Mouse (Mus musculus): Measurements from ENCODE around the gene Abcf1. TPM values are rescaled to one million over a fixed set of nuclear protein-coding genes. Genes with fewer than 3 reads are reported as not detected.

Gene Abcf1
- polyA plus RNA-seq, 1 experiment from 2014 or later: 90.2 TPM

DNA sequence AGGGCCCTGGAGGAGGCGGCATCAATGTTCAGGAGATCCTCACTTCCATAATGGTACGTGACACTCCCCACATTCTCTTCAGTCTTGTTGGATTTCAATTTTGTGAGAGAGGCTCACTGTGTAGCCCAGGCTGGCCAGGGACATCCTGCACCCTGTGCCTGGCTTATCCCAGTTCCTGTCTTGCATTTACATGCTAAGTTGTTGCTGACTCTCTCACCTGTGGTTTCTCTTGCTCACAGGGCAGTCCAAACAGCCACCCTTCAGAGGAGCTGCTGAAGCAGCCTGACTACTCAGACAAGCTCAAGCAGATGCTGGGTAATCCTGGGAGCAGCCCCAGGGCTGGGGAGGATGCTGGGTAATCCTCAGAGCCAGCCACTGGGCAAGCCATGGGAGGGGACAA is 40.0 kb downstream of the Abcf1 start:
- Histone ChIP-seq H3K4me2 (no peak overlapping the region), H3K9ac (no peak overlapping the region), H3K36me3 (peaks cover 81% of the 10 kb centered on the region), H3K27ac (0 out of 2 replicates have a peak overlapping the region, but pooled peaks have one; percentile 8), H3K4me3 (no peak overlapping the region), H3K9me3 (replicated peaks) (no peaks in the 10 kb centered on the region), H3K4me1 (peaks cover 46% of the 10 kb centered on the region), H3K27me3 (replicated peaks) (no peaks in the 10 kb centered on the region)
- ATAC-seq: no peak
- WGBS (ENCODE audit: insufficient replicate concordance): 96% methylated on average over 2 of the region's 2 CpGs

DNA sequence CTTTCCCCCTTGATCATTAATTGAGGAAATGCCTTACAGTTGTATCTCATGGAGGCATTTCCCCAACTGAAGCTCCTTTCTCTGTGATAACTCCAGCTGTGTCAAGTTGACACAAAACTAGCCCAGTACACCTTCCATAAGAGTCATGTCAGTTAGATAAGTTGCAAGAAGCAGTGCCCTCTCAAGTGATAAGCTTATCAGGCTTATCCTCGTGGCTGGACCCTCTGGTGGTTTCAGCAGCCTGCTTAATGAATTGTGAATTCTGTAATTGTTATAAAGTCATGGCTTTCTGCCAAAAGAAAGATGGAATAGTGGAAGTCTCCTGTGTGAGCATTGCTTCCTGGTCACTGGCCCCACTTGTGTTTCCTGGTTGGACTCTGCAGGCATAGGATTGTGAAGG is 42.1 kb downstream of the Abcf1 start:
- Histone ChIP-seq H3K4me3 (no peak overlapping the region), H3K9ac (peak overlapping the region; percentile 42), H3K4me2 (peak overlapping the region; percentile 45), H3K4me1 (peaks cover 63% of the 10 kb centered on the region), H3K9me3 (replicated peaks) (no peaks in the 10 kb centered on the region), H3K27me3 (replicated peaks) (no peaks in the 10 kb centered on the region), H3K36me3 (peaks cover 98% of the 10 kb centered on the region), H3K27ac (peak overlapping the region; percentile 73)
- peak; percentile 84 for ATAC-seq
- WGBS (ENCODE audit: insufficient replicate concordance): 12% methylated on average over 1 of the region's 1 CpGs

DNA sequence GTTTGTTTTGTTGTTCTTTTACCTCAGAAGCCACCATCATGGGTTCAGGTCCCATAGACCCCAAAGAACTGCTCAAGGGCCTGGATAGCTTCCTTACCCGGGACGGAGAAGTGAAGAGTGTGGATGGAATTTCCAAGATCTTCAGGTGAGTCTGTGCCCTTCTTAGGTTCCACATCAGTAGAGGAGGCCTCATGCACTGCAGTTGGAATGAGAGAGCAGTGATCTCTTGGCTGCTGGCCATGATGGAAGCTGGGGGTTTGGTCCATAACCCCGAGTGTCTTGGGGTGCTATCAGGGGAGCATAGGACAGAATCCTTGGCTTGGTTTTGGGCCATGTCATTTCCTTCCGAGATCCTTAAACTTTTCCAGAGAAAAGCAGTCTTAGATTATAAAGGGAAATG is 46.3 kb downstream of the Abcf1 start:
- Histone ChIP-seq H3K4me3 (no peak overlapping the region), H3K27ac (no peak overlapping the region), H3K4me1 (peaks cover 87% of the 10 kb centered on the region), H3K27me3 (replicated peaks) (no peaks in the 10 kb centered on the region), H3K36me3 (peaks cover 75% of the 10 kb centered on the region), H3K4me2 (no peak overlapping the region), H3K9me3 (replicated peaks) (no peaks in the 10 kb centered on the region), H3K9ac (no peak overlapping the region)
- 87% methylated on average over 4 of the region's 4 CpGs for WGBS (ENCODE audit: insufficient replicate concordance)
- ATAC-seq: no peak

- no peaks in the 10 kb centered on the region for H3K9me3 ChIP-seq (replicated peaks)
- no peak for ATAC-seq
- H3K4me3 ChIP-seq: no peak overlapping the region
- no peaks in the 10 kb centered on the region for H3K27me3 ChIP-seq (replicated peaks)
- peak overlapping the region; percentile 62 for H3K27ac ChIP-seq
- peaks cover 80% of the 10 kb centered on the region for H3K4me1 ChIP-seq
- H3K4me2 ChIP-seq: no peak overlapping the region
- no peak overlapping the region for H3K9ac ChIP-seq
- WGBS (ENCODE audit: insufficient replicate concordance): 80% methylated on average over 3 of the region's 3 CpGs
- peaks cover 72% of the 10 kb centered on the region for H3K36me3 ChIP-seq
Observed at GRCm38 (mm10) chr17:35922566-35922965, 47.0 kb downstream of the Abcf1 start.

GRCm38 (mm10) chr17:35921710-35922109 is 47.9 kb downstream of the Abcf1 start:
- Histone ChIP-seq H3K4me3 (no peak overlapping the region), H3K4me2 (no peak overlapping the region), H3K36me3 (peaks cover 70% of the 10 kb centered on the region), H3K9me3 (replicated peaks) (no peaks in the 10 kb centered on the region), H3K9ac (no peak overlapping the region), H3K4me1 (peaks cover 72% of the 10 kb centered on the region), H3K27me3 (replicated peaks) (no peaks in the 10 kb centered on the region), H3K27ac (peak overlapping the region; percentile 99; the same call in 1 of the 2 replicates)
- ATAC-seq: no peak
- WGBS (ENCODE audit: insufficient replicate concordance): 92% methylated on average over 4 of the region's 4 CpGs

GRCm38 (mm10) chr17:35920862-35921562 is 48.5 kb downstream of the Abcf1 start:
- H3K9me3 ChIP-seq (replicated peaks): no peaks in the 10 kb centered on the region
- peak overlapping the region; percentile 97 for H3K9ac ChIP-seq
- peaks cover 63% of the 10 kb centered on the region for H3K36me3 ChIP-seq
- peak overlapping the region; percentile 85 for H3K4me2 ChIP-seq
- 78% methylated on average over 5 of the region's 5 CpGs for WGBS (ENCODE audit: insufficient replicate concordance)
- no peak overlapping the region for H3K4me3 ChIP-seq
- H3K27me3 ChIP-seq (replicated peaks): no peaks in the 10 kb centered on the region
- H3K4me1 ChIP-seq: peaks cover 65% of the 10 kb centered on the region
- ATAC-seq: no peak
- H3K27ac ChIP-seq: peak overlapping the region; percentile 99

DNA sequence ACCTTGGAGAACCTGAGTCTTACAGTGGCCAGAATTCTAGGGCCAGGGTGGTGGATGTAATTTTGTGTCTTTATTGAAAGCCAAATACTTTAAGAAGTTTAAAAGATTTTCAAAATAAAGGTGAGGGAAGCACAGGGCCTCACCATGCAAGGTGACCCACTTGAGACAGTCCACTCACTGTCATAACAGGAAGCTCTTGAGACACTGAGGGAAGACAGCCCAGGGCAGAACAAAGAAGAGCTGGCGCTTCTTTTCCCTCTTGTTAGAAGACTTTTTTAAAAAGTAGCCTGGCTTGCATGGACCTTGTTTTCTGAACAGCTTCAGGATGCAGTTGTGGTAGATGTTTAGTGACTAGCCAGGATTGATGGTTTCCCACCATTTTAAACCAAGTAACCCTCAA is 49.2 kb downstream of the Abcf1 start:
- ATAC-seq: no peak
- Histone ChIP-seq H3K4me2 (peak overlapping the region; percentile 85), H3K27ac (peak overlapping the region; percentile 99), H3K9ac (peak overlapping the region; percentile 97), H3K4me1 (peaks cover 63% of the 10 kb centered on the region), H3K36me3 (peaks cover 56% of the 10 kb centered on the region), H3K4me3 (peak overlapping the region; percentile 86), H3K27me3 (replicated peaks) (no peaks in the 10 kb centered on the region), H3K9me3 (replicated peaks) (no peaks in the 10 kb centered on the region)
- 65% methylated on average over 1 of the region's 1 CpGs for WGBS (ENCODE audit: insufficient replicate concordance)

- peaks cover 51% of the 10 kb centered on the region for H3K36me3 ChIP-seq
- WGBS (ENCODE audit: insufficient replicate concordance): 10% methylated on average over 6 of the region's 6 CpGs
- H3K4me1 ChIP-seq: peaks cover 63% of the 10 kb centered on the region
- peak; percentile 44 for ATAC-seq
- peak overlapping the region; percentile 85 for H3K4me2 ChIP-seq
- peak overlapping the region; percentile 97 for H3K9ac ChIP-seq
- no peaks in the 10 kb centered on the region for H3K9me3 ChIP-seq (replicated peaks)
- peak overlapping the region; percentile 99 for H3K27ac ChIP-seq
- no peaks in the 10 kb centered on the region for H3K27me3 ChIP-seq (replicated peaks)
- peak overlapping the region; percentile 86 for H3K4me3 ChIP-seq
Observed at GRCm38 (mm10) chr17:35919864-35920301, 49.7 kb downstream of the Abcf1 start.

DNA sequence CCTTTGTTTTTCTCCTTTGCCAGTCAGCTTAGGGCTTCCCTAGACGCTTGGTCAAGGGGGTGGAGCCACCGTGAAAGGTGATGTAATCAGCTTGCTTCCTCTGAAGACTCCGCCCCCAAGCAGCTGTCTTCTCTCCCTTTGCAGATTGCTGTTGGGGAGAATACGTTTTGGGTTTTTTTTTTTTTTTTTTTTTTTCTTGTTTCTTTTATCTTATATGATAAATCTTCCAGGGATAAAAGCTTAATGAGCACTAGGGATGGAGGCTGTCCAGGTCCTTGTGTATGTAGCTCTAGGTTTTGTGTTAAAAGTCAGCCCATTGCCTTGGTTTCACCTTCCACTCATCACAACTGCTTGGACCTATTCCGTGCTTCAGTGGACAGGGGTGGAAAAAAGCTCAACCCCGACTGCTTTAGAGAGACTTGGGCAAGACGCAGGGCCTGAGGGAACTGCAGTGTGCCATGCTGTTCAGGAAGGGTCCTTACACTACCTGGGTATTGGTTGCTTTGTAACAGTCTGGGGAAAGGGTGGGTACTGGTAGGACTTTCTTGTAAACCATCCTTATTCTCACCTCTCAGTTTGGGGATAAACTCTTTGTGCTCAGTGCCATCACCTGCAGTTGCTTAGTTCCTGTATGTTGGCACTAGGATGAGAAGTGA is 50.4 kb downstream of the Abcf1 start:
- Histone ChIP-seq H3K36me3 (peaks cover 51% of the 10 kb centered on the region), H3K9me3 (replicated peaks) (no peaks in the 10 kb centered on the region), H3K27me3 (replicated peaks) (no peaks in the 10 kb centered on the region), H3K4me1 (peaks cover 63% of the 10 kb centered on the region), H3K4me3 (peak overlapping the region; percentile 86), H3K4me2 (peak overlapping the region; percentile 85), H3K9ac (peak overlapping the region; percentile 97), H3K27ac (peak overlapping the region; percentile 99)
- WGBS (ENCODE audit: insufficient replicate concordance): 5% methylated on average over 7 of the region's 7 CpGs
- peak; percentile 31 for ATAC-seq

GRCm38 (mm10) chr17:35918276-35919059 is 51.1 kb downstream of the Abcf1 start:
- WGBS (ENCODE audit: insufficient replicate concordance): 0% methylated on average over 11 of the region's 11 CpGs

DNA sequence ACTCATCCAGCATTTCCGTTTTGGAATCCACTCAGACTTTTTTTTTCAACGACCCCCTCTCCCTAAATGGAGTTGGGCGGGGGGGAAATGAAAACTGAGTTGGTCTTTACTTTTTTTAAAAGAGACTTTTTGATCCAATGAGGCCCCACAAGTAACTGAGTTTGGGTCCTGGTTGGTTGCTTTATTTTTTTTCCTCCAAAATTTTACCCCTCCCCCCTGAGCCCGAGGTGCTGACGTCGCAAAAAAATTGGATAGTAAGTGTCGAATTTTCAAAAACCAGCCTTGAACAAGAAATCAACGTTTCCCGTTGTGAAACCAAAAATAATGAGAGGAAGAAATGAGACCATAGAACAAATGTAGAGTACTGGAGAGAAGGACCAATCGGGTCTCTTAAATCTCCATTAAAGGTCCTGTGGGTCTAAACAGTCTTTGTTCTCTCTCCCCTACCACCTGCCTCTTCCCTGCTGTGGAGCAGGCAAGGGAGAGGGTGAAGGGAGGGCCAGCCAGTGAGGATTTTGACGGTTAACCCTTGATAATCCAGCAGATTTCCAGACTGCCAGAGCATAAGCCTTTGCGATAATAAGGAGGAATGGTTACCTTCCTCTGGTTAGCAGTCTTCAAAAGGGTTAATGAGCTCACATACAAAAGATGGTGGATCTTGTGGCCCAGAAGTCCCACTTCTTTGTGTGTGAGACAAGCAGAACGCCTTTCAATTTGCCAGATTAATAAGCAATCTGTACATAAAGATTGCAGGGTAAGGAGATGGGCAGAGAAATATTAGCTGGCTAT is 51.9 kb downstream of the Abcf1 start:
- Histone ChIP-seq H3K36me3 (peaks cover 51% of the 10 kb centered on the region), H3K4me1 (peaks cover 67% of the 10 kb centered on the region), H3K27me3 (replicated peaks) (no peaks in the 10 kb centered on the region), H3K4me3 (peak overlapping the region; percentile 86), H3K4me2 (peak overlapping the region; percentile 85), H3K9ac (peak overlapping the region; percentile 97), H3K27ac (peak overlapping the region; percentile 99), H3K9me3 (replicated peaks) (no peaks in the 10 kb centered on the region)
- under 1% methylated on average over 13 of the region's 13 CpGs for WGBS (ENCODE audit: insufficient replicate concordance)
- no peak for ATAC-seq

More at GRCm38 (mm10) chr17:35918276-35919059, 51.1 kb downstream of the Abcf1 start:
- H3K4me2 ChIP-seq: peak overlapping the region; percentile 85
- H3K4me1 ChIP-seq: peaks cover 63% of the 10 kb centered on the region
- no peak for ATAC-seq
- peak overlapping the region; percentile 86 for H3K4me3 ChIP-seq
- no peaks in the 10 kb centered on the region for H3K27me3 ChIP-seq (replicated peaks)
- H3K36me3 ChIP-seq: peaks cover 51% of the 10 kb centered on the region
- no peaks in the 10 kb centered on the region for H3K9me3 ChIP-seq (replicated peaks)
- peak overlapping the region; percentile 99 for H3K27ac ChIP-seq
- H3K9ac ChIP-seq: peak overlapping the region; percentile 97
